Mouse (Mus musculus) thymus, postnatal 4 days (tissue): ENCODE results near the gene Hbp1.

ENCODE experiments used
- DNase-seq: peaks from one replicate; pipeline ENCODE4 v3.0.0; 2021

Hbp1 gene

GRCm38 (mm10) chr12:31949759-31950658 is at the start of gene Hbp1:
Gene Hbp1 (minus strand): TSS chr12:31950535.
- peak; percentile 91 for DNase-seq

- DNase-seq: no peak
Measured at GRCm38 (mm10) chr12:31998706-31999105, 48.4 kb upstream of the Hbp1 start.

- no peak for DNase-seq
Measured at GRCm38 (mm10) chr12:31997328-31997878, 47.1 kb upstream of the Hbp1 start.

- no peak for DNase-seq
Measured at GRCm38 (mm10) chr12:31996877-31997276, 46.5 kb upstream of the Hbp1 start.

- no peak for DNase-seq
Measured at GRCm38 (mm10) chr12:31990575-31990974, 40.2 kb upstream of the Hbp1 start.

- DNase-seq: no peak
Measured at GRCm38 (mm10) chr12:31989726-31990125, 39.4 kb upstream of the Hbp1 start.

- no peak for DNase-seq
Measured at GRCm38 (mm10) chr12:31986463-31986862, 36.1 kb upstream of the Hbp1 start.

- no peak for DNase-seq
Measured at GRCm38 (mm10) chr12:31985738-31986137, 35.4 kb upstream of the Hbp1 start.

GRCm38 (mm10) chr12:31984664-31985063 is 34.3 kb upstream of the Hbp1 start:
- DNase-seq: peak; percentile 56

- DNase-seq: no peak
Measured at GRCm38 (mm10) chr12:31984206-31984605, 33.9 kb upstream of the Hbp1 start.

GRCm38 (mm10) chr12:31983769-31984168 is 33.4 kb upstream of the Hbp1 start:
- no peak for DNase-seq

GRCm38 (mm10) chr12:31983238-31983637 is 32.9 kb upstream of the Hbp1 start:
- no peak for DNase-seq

GRCm38 (mm10) chr12:31977613-31978195 is 27.4 kb upstream of the Hbp1 start:
- DNase-seq: no peak

GRCm38 (mm10) chr12:31976544-31976943 is 26.2 kb upstream of the Hbp1 start:
- DNase-seq: peak; percentile 79

- peak; percentile 69 for DNase-seq
Measured at GRCm38 (mm10) chr12:31973473-31974172, 23.3 kb upstream of the Hbp1 start.

- no peak for DNase-seq
Measured at GRCm38 (mm10) chr12:31971547-31971946, 21.2 kb upstream of the Hbp1 start.

GRCm38 (mm10) chr12:31969111-31969510 is 18.8 kb upstream of the Hbp1 start:
- no peak for DNase-seq

- DNase-seq: peak; percentile 25
Measured at GRCm38 (mm10) chr12:31967536-31967935, 17.2 kb upstream of the Hbp1 start.

- no peak for DNase-seq
Measured at GRCm38 (mm10) chr12:31966405-31966804, 16.1 kb upstream of the Hbp1 start.

GRCm38 (mm10) chr12:31965517-31966212 is 15.3 kb upstream of the Hbp1 start:
- no peak for DNase-seq

GRCm38 (mm10) chr12:31964074-31964473 is 13.7 kb upstream of the Hbp1 start:
- DNase-seq: no peak

GRCm38 (mm10) chr12:31955843-31956242 is 5.5 kb upstream of the Hbp1 start:
- DNase-seq: no peak

GRCm38 (mm10) chr12:31950659-31951031 is 310 bp upstream of the Hbp1 start:
- no peak for DNase-seq
